Mouse (Mus musculus): ENCODE measurements around the gene Chst2. TPM values are rescaled to one million over a fixed set of nuclear protein-coding genes. Genes with fewer than 3 reads are reported as not detected.

Chst2 gene
- polyA plus RNA-seq, 1 experiment from 2014 or later: 19.3 TPM

- no peaks in the 10 kb centered on the region for H3K36me3 ChIP-seq (ENCODE audit: control insufficient read depth, insufficient read depth, low read length)
- no peaks in the 10 kb centered on the region for H3K27me3 ChIP-seq (replicated peaks; ENCODE audit: control insufficient read depth, insufficient read depth, low read length)
- H3K27ac ChIP-seq (ENCODE audit: low read depth, low read length): no peak overlapping the region
- WGBS: 38% methylated on average over 1 of the region's 1 CpGs
- H3K4me1 ChIP-seq (ENCODE audit: control insufficient read depth, insufficient read depth, low read depth, low read length): no peaks in the 10 kb centered on the region
- no peaks in the 10 kb centered on the region for H3K9me3 ChIP-seq (ENCODE audit: control insufficient read depth, low read length)
- H3K4me3 ChIP-seq (ENCODE audit: low read length): no peak overlapping the region
- no peak overlapping the region for H3K4me2 ChIP-seq (ENCODE audit: low read length)
- H3K9ac ChIP-seq (ENCODE audit: low read depth, low read length): no peak overlapping the region
- no peak for ATAC-seq
Measured at GRCm38 (mm10) chr9:95375966-95376365, 30.6 kb downstream of the Chst2 start.

- 82% methylated on average over 8 of the region's 8 CpGs for WGBS
- H3K9me3 ChIP-seq (ENCODE audit: control insufficient read depth, low read length): no peaks in the 10 kb centered on the region
- no peak for ATAC-seq
Measured at GRCm38 (mm10) chr9:95375336-95375735, 31.2 kb downstream of the Chst2 start.

GRCm38 (mm10) chr9:95373741-95374140, 32.8 kb downstream of the Chst2 start:
- WGBS: 92% methylated on average over 1 of the region's 1 CpGs
- H3K4me3 ChIP-seq (ENCODE audit: low read length): no peak overlapping the region
- no peak for ATAC-seq

More at GRCm38 (mm10) chr9:95375336-95375735, 31.2 kb downstream of the Chst2 start:
- Histone ChIP-seq H3K4me1 (ENCODE audit: control insufficient read depth, insufficient read depth, low read depth, low read length) (no peaks in the 10 kb centered on the region), H3K27ac (ENCODE audit: low read depth, low read length) (no peak overlapping the region), H3K9ac (ENCODE audit: low read depth, low read length) (no peak overlapping the region), H3K36me3 (ENCODE audit: control insufficient read depth, insufficient read depth, low read length) (no peaks in the 10 kb centered on the region), H3K4me3 (ENCODE audit: low read length) (no peak overlapping the region), H3K27me3 (replicated peaks; ENCODE audit: control insufficient read depth, insufficient read depth, low read length) (no peaks in the 10 kb centered on the region), H3K4me2 (ENCODE audit: low read length) (no peak overlapping the region)

GRCm38 (mm10) chr9:95365882-95366281, 40.6 kb downstream of the Chst2 start:
- H3K36me3 ChIP-seq (ENCODE audit: control insufficient read depth, insufficient read depth, low read length): no peaks in the 10 kb centered on the region
- no peaks in the 10 kb centered on the region for H3K27me3 ChIP-seq (replicated peaks; ENCODE audit: control insufficient read depth, insufficient read depth, low read length)
- H3K27ac ChIP-seq (ENCODE audit: low read depth, low read length): no peak overlapping the region
- H3K9me3 ChIP-seq (ENCODE audit: control insufficient read depth, low read length): peaks cover 7% of the 10 kb centered on the region; the same call in 1 of the 2 replicates
- 93% methylated on average over 3 of the region's 3 CpGs for WGBS
- ATAC-seq: no peak
- H3K4me3 ChIP-seq (ENCODE audit: low read length): no peak overlapping the region
- H3K4me2 ChIP-seq (ENCODE audit: low read length): no peak overlapping the region
- H3K9ac ChIP-seq (ENCODE audit: low read depth, low read length): no peak overlapping the region
- no peaks in the 10 kb centered on the region for H3K4me1 ChIP-seq (ENCODE audit: control insufficient read depth, insufficient read depth, low read depth, low read length)

More at GRCm38 (mm10) chr9:95373741-95374140, 32.8 kb downstream of the Chst2 start:
- Histone ChIP-seq H3K4me1 (ENCODE audit: control insufficient read depth, insufficient read depth, low read depth, low read length) (no peaks in the 10 kb centered on the region), H3K9me3 (ENCODE audit: control insufficient read depth, low read length) (peaks cover 7% of the 10 kb centered on the region; the same call in 1 of the 2 replicates), H3K27ac (ENCODE audit: low read depth, low read length) (no peak overlapping the region), H3K4me2 (ENCODE audit: low read length) (no peak overlapping the region), H3K9ac (ENCODE audit: low read depth, low read length) (no peak overlapping the region), H3K27me3 (replicated peaks; ENCODE audit: control insufficient read depth, insufficient read depth, low read length) (no peaks in the 10 kb centered on the region), H3K36me3 (ENCODE audit: control insufficient read depth, insufficient read depth, low read length) (no peaks in the 10 kb centered on the region)

- WGBS: 90% methylated on average over 5 of the region's 5 CpGs
- Histone ChIP-seq H3K9ac (ENCODE audit: low read depth, low read length) (no peak overlapping the region), H3K27me3 (replicated peaks; ENCODE audit: control insufficient read depth, insufficient read depth, low read length) (no peaks in the 10 kb centered on the region), H3K4me2 (ENCODE audit: low read length) (no peak overlapping the region), H3K36me3 (ENCODE audit: control insufficient read depth, insufficient read depth, low read length) (no peaks in the 10 kb centered on the region), H3K4me3 (ENCODE audit: low read length) (no peak overlapping the region), H3K27ac (ENCODE audit: low read depth, low read length) (no peak overlapping the region), H3K4me1 (ENCODE audit: control insufficient read depth, insufficient read depth, low read depth, low read length) (no peaks in the 10 kb centered on the region), H3K9me3 (ENCODE audit: control insufficient read depth, low read length) (no peaks in the 10 kb centered on the region)
- no peak for ATAC-seq
Measured at GRCm38 (mm10) chr9:95353829-95354391, 52.6 kb downstream of the Chst2 start.

GRCm38 (mm10) chr9:95351968-95352367, 54.6 kb downstream of the Chst2 start:
- Histone ChIP-seq H3K27ac (ENCODE audit: low read depth, low read length) (no peak overlapping the region), H3K9me3 (ENCODE audit: control insufficient read depth, low read length) (no peaks in the 10 kb centered on the region), H3K4me3 (ENCODE audit: low read length) (no peak overlapping the region), H3K36me3 (ENCODE audit: control insufficient read depth, insufficient read depth, low read length) (no peaks in the 10 kb centered on the region), H3K9ac (ENCODE audit: low read depth, low read length) (no peak overlapping the region), H3K4me1 (ENCODE audit: control insufficient read depth, insufficient read depth, low read depth, low read length) (no peaks in the 10 kb centered on the region), H3K4me2 (ENCODE audit: low read length) (no peak overlapping the region), H3K27me3 (replicated peaks; ENCODE audit: control insufficient read depth, insufficient read depth, low read length) (no peaks in the 10 kb centered on the region)
- ATAC-seq: no peak
- WGBS: 73% methylated on average over 2 of the region's 2 CpGs

GRCm38 (mm10) chr9:95350550-95350949, 56.0 kb downstream of the Chst2 start:
- ATAC-seq: no peak
- H3K4me2 ChIP-seq (ENCODE audit: low read length): no peak overlapping the region
- no peak overlapping the region for H3K4me3 ChIP-seq (ENCODE audit: low read length)
- no peaks in the 10 kb centered on the region for H3K9me3 ChIP-seq (ENCODE audit: control insufficient read depth, low read length)
- no peaks in the 10 kb centered on the region for H3K4me1 ChIP-seq (ENCODE audit: control insufficient read depth, insufficient read depth, low read depth, low read length)
- H3K9ac ChIP-seq (ENCODE audit: low read depth, low read length): no peak overlapping the region
- no peak overlapping the region for H3K27ac ChIP-seq (ENCODE audit: low read depth, low read length)
- no peaks in the 10 kb centered on the region for H3K27me3 ChIP-seq (replicated peaks; ENCODE audit: control insufficient read depth, insufficient read depth, low read length)
- no peaks in the 10 kb centered on the region for H3K36me3 ChIP-seq (ENCODE audit: control insufficient read depth, insufficient read depth, low read length)
- 80% methylated on average over 4 of the region's 4 CpGs for WGBS

Other genes starting within 250 kb of the Chst2 start
- gene U2surp, start 105.3 kb upstream of the Chst2 start, polyA plus RNA-seq (2015; fragmentation: Nextera tagmentation; extraction: Ambion mirVana): 107 and 108 TPM in 2 replicates
- 5.0 and 6.1 TPM in 2 replicates for gene Paqr9, start 152.9 kb upstream of the Chst2 start, polyA plus RNA-seq (2015; fragmentation: Nextera tagmentation; extraction: Ambion mirVana)
- gene Pcolce2, start 230.9 kb upstream of the Chst2 start, polyA plus RNA-seq (2015; fragmentation: Nextera tagmentation; extraction: Ambion mirVana): 1.8 and 2.2 TPM in 2 replicates